Mouse (Mus musculus): ENCODE measurements around the gene Slc4a3. TPM values are rescaled to one million over a fixed set of nuclear protein-coding genes. Genes with fewer than 3 reads are reported as not detected.

Slc4a3 gene
- polyA plus RNA-seq, 1 experiment, result 29.7 TPM

DNA sequence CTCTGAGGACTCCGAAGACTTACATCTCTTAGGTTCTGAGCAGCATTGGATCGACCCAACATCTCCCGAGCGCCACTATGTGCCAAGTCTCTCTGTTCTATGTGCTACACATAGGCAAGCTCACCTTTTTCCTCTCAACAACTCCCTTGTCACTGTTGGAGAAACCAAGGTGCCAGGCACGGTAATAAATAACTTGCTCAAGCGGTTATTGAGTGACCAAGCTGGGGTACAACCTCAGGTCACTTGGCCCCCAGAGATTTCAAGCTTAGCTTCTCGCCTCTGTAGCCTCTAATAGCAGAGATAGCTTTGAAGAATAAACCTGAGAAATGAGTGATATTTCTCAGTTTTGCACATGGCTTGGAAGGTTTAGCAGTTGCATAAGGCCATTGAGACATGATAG is 4.6 kb upstream of the Slc4a3 start:
- no peaks in the 10 kb centered on the region for H3K4me1 ChIP-seq (ENCODE audit: control insufficient read depth, insufficient read depth, low read length)
- 91% methylated on average over 7 of the region's 7 CpGs for WGBS
- TF ChIP-seq POLR2A (IDR thresholded peaks at IDR 0.05; ENCODE audit: borderline replicate concordance, extremely low read depth, low read depth, low read length) (no peak), CTCF (IDR thresholded peaks at IDR 0.05; ENCODE audit: insufficient read depth, low read length) (no peak)
- no peak overlapping the region for H3K4me3 ChIP-seq (replicated peaks; ENCODE audit: extremely low read depth, low read depth, low read length)
- no peak for DNase-seq

DNA sequence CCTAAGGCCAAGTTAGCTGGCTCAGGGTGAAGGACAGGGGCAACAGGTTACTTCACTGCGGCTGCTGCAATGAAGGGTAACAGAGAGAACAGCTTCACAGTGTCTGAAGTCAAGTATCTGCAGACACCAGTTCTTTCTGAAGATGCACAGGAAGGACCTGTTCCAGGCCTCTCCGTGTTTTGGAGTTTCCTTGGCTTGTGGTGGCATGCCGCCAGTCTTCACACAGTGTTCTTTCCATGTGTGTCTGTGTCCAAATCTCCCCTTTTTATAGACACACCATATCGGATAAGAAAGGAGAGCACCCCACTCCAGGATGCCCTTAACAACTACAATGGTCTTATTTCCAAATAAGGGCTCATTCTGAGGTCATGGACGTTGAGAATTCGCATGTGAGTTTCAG is 1.7 kb upstream of the Slc4a3 start:
- Histone ChIP-seq H3K4me1 (ENCODE audit: control insufficient read depth, insufficient read depth, low read length) (no peaks in the 10 kb centered on the region), H3K4me3 (replicated peaks; ENCODE audit: extremely low read depth, low read depth, low read length) (no peak overlapping the region)
- 78% methylated on average over 6 of the region's 6 CpGs for WGBS
- no peak for DNase-seq
- TF ChIP-seq POLR2A (IDR thresholded peaks at IDR 0.05; ENCODE audit: borderline replicate concordance, extremely low read depth, low read depth, low read length) (no peak), CTCF (IDR thresholded peaks at IDR 0.05; ENCODE audit: insufficient read depth, low read length) (no peak)

- no peaks in the 10 kb centered on the region for H3K4me1 ChIP-seq (ENCODE audit: control insufficient read depth, insufficient read depth, low read length)
- TF ChIP-seq CTCF (IDR thresholded peaks at IDR 0.05; ENCODE audit: insufficient read depth, low read length) (no peak), POLR2A (IDR thresholded peaks at IDR 0.05; ENCODE audit: borderline replicate concordance, extremely low read depth, low read depth, low read length) (no peak)
- WGBS, result 93% methylated on average over 13 of the region's 13 CpGs
- no peak for DNase-seq
- no peak overlapping the region for H3K4me3 ChIP-seq (replicated peaks; ENCODE audit: extremely low read depth, low read depth, low read length)
Observed at GRCm38 (mm10) chr1:75547351-75547750, 1.3 kb downstream of the Slc4a3 start.

- H3K4me3 ChIP-seq (replicated peaks; ENCODE audit: extremely low read depth, low read depth, low read length), result no peak overlapping the region
- 98% methylated on average over 3 of the region's 3 CpGs for WGBS
- no peak for DNase-seq
- H3K4me1 ChIP-seq (ENCODE audit: control insufficient read depth, insufficient read depth, low read length), result no peaks in the 10 kb centered on the region
- TF ChIP-seq POLR2A (IDR thresholded peaks at IDR 0.05; ENCODE audit: borderline replicate concordance, extremely low read depth, low read depth, low read length) (no peak), CTCF (IDR thresholded peaks at IDR 0.05; ENCODE audit: insufficient read depth, low read length) (no peak)
Observed at GRCm38 (mm10) chr1:75548083-75548482, 2.0 kb downstream of the Slc4a3 start.

GRCm38 (mm10) chr1:75548871-75549270 is 2.8 kb downstream of the Slc4a3 start:
- no peak for TF ChIP-seq POLR2A (IDR thresholded peaks at IDR 0.05; ENCODE audit: borderline replicate concordance, extremely low read depth, low read depth, low read length)
- DNase-seq, result no peak
- no peaks in the 10 kb centered on the region for H3K4me1 ChIP-seq (ENCODE audit: control insufficient read depth, insufficient read depth, low read length)
- 86% methylated on average over 17 of the region's 17 CpGs for WGBS
- no peak overlapping the region for H3K4me3 ChIP-seq (replicated peaks; ENCODE audit: extremely low read depth, low read depth, low read length)

DNA sequence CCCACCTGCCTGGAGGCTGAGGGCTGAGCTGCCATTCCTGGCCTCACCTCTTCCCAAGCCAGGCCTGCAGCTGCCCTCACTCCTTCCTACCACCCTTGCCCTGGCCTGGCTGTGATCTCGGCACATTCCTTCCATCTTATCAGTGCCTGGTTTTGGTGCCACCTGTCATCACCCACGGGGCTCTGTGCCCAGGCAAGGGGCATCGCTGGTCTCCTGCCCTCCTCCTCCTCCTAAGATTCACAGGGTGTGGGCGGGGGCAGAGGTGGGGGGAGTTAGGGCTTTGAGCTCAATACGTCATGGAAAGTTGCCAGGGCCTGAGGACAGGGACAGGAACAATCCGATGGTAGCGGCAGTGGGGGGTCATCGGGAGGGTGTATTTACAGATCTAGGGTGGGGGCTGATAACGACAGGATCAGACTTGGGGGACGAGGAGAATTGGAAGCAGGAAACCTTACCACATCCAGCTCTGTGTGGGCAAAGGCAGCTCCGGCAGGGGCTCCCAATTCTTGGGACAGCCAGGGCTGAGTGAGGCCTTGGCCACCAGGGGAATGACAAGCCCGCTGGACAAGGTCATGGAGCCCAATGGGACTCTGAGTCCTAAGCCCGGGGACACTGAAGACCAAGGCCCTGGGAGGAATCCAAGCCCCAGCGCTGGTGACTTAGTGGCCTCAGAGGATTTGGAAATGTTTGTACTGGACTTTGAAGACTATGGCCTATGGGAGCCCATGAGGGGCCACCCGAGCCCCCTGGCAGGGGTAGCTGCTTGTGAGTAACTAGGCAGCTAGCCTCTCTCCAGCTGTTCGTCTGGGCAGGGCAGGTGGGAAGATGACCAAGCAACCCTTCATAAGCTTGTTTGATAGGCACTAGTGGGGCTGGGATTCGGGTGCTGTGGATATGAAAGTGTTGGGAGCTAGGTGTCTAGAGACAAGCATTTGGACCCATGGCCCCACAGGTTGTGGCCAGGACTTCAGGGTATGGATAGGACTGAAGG is 3.5 kb downstream of the Slc4a3 start:
- Histone ChIP-seq H3K4me3 (replicated peaks; ENCODE audit: extremely low read depth, low read depth, low read length) (no peak overlapping the region), H3K4me1 (ENCODE audit: control insufficient read depth, insufficient read depth, low read length) (no peaks in the 10 kb centered on the region)
- TF ChIP-seq POLR2A (IDR thresholded peaks at IDR 0.05; ENCODE audit: borderline replicate concordance, extremely low read depth, low read depth, low read length) (no peak), CTCF (IDR thresholded peaks at IDR 0.05; ENCODE audit: insufficient read depth, low read length) (no peak)
- no peak for DNase-seq
- 74% methylated on average over 17 of the region's 17 CpGs for WGBS

DNA sequence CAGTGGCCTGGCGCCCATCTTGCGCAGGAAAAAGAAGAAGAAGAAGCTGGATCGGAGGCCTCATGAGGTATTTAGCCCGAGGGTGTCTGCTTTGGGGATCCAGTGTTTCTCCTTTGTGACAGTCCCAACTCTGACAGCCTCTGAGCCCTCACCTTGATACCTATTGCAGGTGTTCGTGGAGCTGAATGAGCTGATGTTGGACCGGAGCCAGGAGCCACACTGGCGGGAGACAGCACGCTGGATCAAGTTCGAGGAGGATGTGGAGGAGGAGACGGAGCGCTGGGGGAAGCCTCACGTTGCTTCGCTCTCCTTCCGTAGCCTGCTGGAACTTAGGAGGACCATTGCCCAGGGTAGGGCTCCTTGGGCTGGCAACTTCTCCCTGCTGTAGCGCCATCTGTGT is 4.5 kb downstream of the Slc4a3 start:
- no peak overlapping the region for H3K4me3 ChIP-seq (replicated peaks; ENCODE audit: extremely low read depth, low read depth, low read length)
- TF ChIP-seq CTCF (IDR thresholded peaks at IDR 0.05; ENCODE audit: insufficient read depth, low read length), result no peak
- TF ChIP-seq POLR2A (IDR thresholded peaks at IDR 0.05; ENCODE audit: borderline replicate concordance, extremely low read depth, low read depth, low read length), result no peak
- no peak for DNase-seq
- 69% methylated on average over 15 of the region's 15 CpGs for WGBS
- no peaks in the 10 kb centered on the region for H3K4me1 ChIP-seq (ENCODE audit: control insufficient read depth, insufficient read depth, low read length)

DNA sequence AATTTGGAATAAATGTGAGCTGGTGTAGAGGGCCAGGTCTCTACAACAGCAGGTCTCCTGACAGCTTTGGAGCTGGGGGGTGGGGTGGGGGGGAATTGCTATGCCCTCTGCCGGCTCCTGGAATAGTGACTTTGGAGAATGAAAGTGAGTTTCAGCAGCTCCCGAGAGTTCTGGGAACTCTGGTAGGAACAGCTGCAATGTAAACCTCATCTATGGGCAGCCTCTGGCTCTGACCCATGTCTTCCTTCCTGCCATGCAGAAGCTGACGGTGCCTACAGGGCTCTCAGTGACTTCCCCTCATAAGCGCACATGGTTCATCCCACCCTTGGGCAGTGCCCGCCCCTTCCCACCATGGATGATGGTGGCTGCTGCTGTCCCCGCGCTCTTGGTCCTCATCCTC is 9.6 kb downstream of the Slc4a3 start:
- no peak overlapping the region for H3K4me3 ChIP-seq (replicated peaks; ENCODE audit: extremely low read depth, low read depth, low read length)
- H3K4me1 ChIP-seq (ENCODE audit: control insufficient read depth, insufficient read depth, low read length), result no peaks in the 10 kb centered on the region
- no peak for TF ChIP-seq CTCF (IDR thresholded peaks at IDR 0.05; ENCODE audit: insufficient read depth, low read length)
- TF ChIP-seq POLR2A (IDR thresholded peaks at IDR 0.05; ENCODE audit: borderline replicate concordance, extremely low read depth, low read depth, low read length), result no peak
- WGBS, result 71% methylated on average over 7 of the region's 7 CpGs
- DNase-seq, result no peak

- DNase-seq, result no peak
- Histone ChIP-seq H3K4me1 (ENCODE audit: control insufficient read depth, insufficient read depth, low read length) (no peaks in the 10 kb centered on the region), H3K4me3 (replicated peaks; ENCODE audit: extremely low read depth, low read depth, low read length) (no peak overlapping the region)
- 78% methylated on average over 9 of the region's 9 CpGs for WGBS
- TF ChIP-seq POLR2A (IDR thresholded peaks at IDR 0.05; ENCODE audit: borderline replicate concordance, extremely low read depth, low read depth, low read length) (no peak), CTCF (IDR thresholded peaks at IDR 0.05; ENCODE audit: insufficient read depth, low read length) (no peak)
Observed at GRCm38 (mm10) chr1:75556143-75556781, 10.2 kb downstream of the Slc4a3 start.
